Mouse (Mus musculus) kidney, postnatal 36 days (tissue): ENCODE data around the gene Ift88.
"Not testable (repeated sequence)": the region's sequence is repeated elsewhere in the genome, so short reads cannot be mapped to it uniquely, and the experiment has no call there.

Experiments
- DNase-seq, 2 experiments: peaks; one replicate each; pipeline ENCODE4 v3.0.0; 2021 to 2022; ENCODE audit warnings: mixed read lengths in 2 of 2

Ift88 gene

GRCm38 (mm10) chr14:57459883-57460282 lies 36.0 kb downstream of the Ift88 start:
- DNase-seq, result no peak

DNA sequence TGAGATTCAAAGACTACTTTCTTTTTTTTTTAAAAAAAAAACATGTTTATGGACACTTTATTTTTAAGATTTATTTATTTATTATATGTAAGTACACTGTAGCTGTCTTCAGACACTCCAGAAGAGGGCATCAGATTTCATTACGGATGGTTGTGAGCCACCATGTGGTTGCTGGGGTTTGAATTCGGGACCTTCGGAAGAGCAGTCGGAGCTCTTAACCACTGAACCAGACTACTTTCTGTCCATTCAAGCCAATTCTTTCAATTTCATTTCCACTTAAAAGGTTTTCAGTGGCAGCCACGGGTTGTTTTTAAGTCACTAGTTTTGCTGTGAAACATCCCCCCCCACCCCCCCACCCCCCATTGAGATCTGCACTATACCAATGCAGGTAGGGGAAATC lies 36.5 kb downstream of the Ift88 start:
- not testable (repeated sequence) for DNase-seq

- DNase-seq, result no peak
Measured at GRCm38 (mm10) chr14:57462871-57463270, 39.0 kb downstream of the Ift88 start.

DNA sequence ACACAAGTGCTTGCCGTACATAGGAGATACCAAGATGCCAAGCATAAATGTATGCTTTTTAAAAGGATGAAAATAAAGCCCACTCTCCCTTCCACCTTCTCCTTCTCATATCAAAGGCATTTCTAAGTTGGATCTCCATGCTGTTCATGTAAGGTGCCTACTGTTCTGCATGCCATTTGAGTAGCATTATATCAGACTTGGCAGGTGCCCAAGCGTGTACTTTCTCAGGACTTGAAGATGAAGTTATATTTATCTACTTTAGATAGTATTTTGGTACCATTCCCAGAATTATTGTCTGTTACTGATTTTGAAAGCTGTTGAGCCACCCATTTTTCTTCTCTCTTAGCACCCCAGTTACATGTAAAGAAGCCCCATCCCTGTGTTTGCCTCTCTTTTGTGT lies 51.2 kb downstream of the Ift88 start:
- no peak for DNase-seq

DNA sequence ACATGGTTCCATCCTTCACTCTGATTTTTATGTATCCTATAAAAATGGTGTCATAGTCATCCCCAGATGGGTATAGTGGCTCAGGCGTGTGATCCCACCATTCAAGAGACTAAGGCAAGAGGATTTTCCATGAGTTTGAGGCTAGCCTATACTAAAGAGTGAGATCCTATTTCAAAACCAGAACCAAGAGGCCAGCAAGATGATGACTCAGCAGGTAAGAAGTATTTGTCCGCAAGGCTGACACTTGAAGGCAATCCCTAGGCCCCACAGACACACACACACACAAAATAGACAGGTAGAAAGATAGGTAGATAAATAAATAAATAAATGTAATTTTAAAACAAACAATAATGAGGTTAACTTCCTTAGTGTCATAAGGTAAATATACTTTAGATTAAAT lies 58.4 kb downstream of the Ift88 start:
- DNase-seq, result no peak

DNA sequence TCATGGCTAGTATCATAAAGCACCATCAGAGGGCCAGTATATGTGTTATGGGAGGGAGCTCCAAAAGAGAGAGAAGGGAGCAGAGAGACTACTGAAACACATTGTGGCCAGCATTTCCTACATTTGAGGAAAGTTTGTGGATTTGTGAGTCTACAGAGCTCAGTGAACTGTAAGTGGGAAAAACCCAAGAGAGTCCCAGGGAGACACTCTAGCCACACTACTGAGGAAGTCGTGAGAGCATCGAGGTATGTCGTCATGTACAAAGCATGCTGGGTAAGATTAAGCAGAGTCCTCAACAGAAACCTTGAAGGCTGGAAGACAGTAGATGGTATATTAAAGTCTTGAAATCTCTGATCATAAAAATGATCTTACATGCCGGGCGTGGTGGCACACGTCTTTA lies 60.3 kb downstream of the Ift88 start:
- no peak for DNase-seq

- DNase-seq, result no peak
Measured at GRCm38 (mm10) chr14:57489696-57490095, 65.8 kb downstream of the Ift88 start.

DNA sequence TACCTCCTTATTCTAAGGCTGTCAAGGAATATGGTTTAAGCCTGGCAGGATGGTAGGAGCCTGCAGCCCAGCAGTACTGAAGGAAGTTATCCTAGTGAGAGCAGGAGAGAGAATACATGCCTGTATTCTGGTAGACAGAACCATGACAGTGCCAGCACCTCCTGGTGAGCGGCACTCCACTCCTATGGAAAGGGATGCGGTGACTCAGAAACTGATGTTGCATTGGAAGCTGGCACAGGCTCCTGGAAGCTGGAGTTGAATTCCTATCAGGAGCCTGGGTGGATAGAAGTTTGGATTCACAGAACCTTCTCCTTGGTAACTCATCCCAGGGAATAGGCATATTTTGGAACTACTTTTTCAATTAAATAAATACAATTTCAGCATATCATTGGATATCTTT lies 70.0 kb downstream of the Ift88 start:
- DNase-seq, result no peak

DNA sequence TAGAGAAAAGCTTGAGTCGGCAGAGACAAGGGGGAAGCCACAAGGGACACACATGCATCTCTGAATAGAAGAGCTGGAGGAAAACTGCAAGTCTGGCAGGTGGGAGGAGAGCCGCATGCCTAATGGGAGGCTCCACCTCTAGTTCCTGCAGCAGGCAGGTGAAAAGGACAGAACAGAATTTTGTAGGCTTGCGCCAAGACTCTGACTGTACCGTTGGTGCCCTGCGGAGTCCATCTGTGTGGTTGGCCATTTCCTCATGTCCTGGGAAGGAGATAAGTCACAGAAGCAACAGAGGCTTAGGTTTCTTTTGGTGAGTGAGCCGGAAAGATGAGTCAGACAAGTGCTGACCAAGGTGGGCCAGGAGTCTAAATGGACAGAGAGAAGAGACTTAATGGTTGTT lies 79.9 kb downstream of the Ift88 start:
- no peak for DNase-seq

DNA sequence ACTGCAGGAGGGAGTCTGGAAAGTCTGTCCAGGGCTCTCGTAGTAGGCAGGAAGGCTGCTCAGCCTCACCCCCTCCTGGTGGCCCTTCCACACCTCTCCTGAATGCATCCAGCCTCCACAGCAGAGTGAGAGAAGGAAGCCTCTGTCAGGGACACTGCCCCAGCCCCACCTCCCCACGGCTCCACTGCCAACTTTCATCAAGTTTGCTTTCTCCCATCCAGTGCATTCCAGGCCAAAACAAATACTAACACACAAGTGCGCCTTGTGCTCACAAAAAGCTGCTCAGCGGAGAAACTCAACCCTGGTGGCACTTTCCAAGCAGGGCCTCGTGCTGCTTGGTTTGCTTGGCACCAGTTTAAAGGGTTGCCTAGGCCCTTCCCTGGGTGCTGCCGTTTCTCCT lies 85.7 kb downstream of the Ift88 start:
- no peak for DNase-seq

DNA sequence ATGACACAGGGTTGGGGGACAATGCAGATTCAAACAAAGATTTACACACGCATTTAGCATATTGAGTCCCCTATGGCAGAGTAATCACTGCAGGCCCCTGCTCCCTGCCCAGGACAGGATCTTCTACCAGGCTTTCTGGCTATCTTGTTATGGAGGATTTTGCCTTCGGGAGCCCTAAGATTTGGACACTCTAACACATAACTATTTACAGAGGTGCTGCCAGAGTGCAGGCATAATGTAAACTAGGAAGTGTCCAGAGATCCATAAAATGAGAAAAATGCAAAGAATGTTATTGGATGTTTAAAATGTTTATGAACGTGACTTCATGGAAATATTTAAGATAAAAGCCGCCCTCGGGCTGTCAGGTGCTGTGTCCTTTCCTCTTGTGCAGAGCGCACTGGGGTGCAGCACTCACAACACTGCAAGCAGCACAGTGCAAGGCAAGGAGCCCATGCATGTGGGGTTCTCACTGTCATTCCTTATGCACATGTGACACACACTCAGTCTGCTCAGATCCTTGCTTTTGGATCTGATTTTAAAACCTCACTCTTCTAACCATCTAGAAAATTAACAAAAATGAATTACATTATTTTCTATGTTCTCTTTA lies 91.4 kb downstream of the Ift88 start:
- no peak for DNase-seq

DNA sequence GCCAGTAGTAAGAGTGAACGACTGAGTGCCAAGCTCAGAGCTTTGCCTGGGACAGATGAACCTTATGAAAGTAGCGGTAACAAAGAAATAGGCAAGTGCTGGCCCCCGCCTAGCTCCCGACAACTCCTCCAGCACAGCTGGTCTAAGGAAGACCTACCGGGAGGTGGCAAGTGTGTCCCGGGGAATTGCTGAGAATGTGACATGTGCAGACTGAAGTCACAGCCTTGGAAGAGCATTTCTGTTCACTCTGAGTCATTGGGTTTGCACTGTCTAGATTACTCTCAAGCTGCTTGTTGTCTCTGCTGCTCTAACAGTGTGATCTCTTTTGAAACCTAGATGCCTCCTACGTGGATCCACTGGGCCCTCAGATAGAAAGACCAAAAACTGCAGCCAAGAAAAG lies 93.1 kb downstream of the Ift88 start:
- no peak for DNase-seq

DNA sequence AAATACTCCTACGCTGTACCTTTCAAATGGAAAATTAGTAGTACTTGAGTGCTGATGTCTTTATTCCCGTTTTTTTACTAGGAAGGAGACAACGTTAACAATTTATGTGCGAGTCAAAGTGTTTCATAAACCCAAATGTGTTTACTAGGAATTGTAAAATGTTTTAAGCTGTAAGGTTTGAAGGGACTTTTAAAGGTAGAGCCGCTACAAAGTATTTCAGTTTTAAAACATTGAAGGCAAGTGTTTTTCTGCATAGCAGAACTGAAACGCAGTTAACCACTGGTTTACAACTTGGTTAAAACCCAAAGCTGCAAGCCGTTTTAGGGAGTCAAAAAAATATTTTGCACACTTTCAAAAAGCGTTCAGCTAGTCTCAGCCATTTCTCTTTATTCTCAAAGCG lies 99.9 kb downstream of the Ift88 start:
- DNase-seq, result no peak

GRCm38 (mm10) chr14:57524671-57525387 lies 101.0 kb downstream of the Ift88 start, which contains the start of gene Il17d:
Gene Il17d, plus strand, starts transcription at chr14:57524777.
- DNase-seq, result peak in 1 of 2 experiments; percentile 37

- peak; percentile 76 to 86 for DNase-seq
Measured at GRCm38 (mm10) chr14:57525388-57526049, 101.7 kb downstream of the Ift88 start.

DNA sequence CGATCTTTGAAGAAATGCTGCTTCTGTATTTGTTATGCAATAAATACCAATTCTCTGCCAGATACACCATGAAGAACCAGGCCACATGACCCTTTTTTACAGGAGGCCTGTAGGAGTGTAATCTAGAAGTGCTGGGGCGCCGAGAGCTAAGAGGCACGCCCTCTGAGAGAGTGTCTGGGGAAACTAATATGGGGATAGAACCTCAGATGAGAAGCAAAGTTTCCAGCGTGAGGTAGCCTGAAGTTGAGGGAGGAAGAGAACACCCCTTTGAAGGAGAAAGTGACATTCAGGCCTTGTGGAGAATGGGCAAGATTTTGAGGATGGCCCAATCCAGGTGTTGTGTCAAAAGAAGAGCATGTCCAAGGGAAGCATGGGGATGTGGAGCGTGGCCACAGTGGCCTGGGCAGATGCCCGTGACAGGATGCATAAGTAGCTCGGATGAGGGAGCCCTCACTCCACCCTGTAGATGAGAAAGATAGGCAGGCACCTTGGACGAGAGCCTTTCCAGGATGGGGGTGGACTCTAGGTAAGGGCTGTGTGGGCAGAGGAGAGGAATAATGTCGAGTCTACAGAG lies 102.3 kb downstream of the Ift88 start:
- DNase-seq, result no peak

- DNase-seq, result no peak
Measured at GRCm38 (mm10) chr14:57527122-57527521, 103.3 kb downstream of the Ift88 start.

- no peak for DNase-seq
Measured at GRCm38 (mm10) chr14:57527598-57527997, 103.7 kb downstream of the Ift88 start.

DNA sequence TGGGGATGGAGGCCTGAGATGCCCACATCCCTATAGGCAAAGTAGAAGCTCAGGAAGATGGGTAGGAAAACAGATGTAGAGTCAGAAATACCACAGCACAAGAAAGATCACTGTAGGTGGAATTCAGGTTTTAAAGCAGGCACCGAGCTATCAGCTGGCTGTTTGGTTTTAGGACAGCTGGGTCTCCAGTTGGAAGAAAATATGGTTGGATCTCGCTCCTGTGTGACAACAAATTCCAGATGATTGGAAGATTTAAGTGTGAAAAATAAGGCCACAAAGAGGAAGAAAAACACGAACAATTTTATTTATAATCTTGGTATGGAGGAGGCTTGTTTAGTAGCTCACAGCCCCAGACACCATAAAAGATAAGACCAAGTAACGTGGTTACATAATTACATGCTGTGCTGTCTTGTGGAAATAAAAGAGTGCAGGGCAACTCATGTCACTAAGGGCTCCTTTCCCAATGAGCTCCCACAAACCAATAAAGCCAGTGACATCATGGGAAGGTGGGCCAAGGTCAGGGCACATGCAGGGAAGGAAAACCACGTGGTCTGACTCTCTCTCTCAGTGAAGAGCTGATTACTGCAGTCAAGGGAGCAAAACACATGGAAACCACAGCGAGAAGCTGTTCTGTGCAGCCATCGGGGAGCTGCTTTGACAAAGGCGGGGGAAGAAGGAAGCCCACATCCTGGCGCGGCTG lies 105.4 kb downstream of the Ift88 start:
- DNase-seq, result no peak

- no peak for DNase-seq
Measured at GRCm38 (mm10) chr14:57529786-57530515, 106.1 kb downstream of the Ift88 start.

- no peak for DNase-seq
Measured at GRCm38 (mm10) chr14:57532577-57532976, 108.7 kb downstream of the Ift88 start.

- peak; percentile 47 to 84 for DNase-seq
Measured at GRCm38 (mm10) chr14:57533214-57533613, 109.4 kb downstream of the Ift88 start.
